Mouse (Mus musculus) heart, adult 2 months (tissue): ENCODE data around the gene Fkbp1b.

Experiments
- CTCF ChIP-seq: fragments of 200-600 bp; IDR thresholded peaks from 2 replicates; pipeline ENCODE4 v1.8.1; 2022; ENCODE audit warnings: antibody characterized with exemption, mild to moderate bottlenecking, moderate library complexity
- EP300 ChIP-seq: fragments of 200-500 bp; IDR thresholded peaks from 2 replicates; pipeline ENCODE4 v1.6.1; 2011; ENCODE audit warnings: low read depth, low read length, control low read depth; ENCODE audit not compliant: insufficient read depth
- POLR2A ChIP-seq: fragments of 200-500 bp; IDR thresholded peaks from 2 replicates; pipeline ENCODE4 v1.6.1; 2011; ENCODE audit warnings: mild to moderate bottlenecking, low read depth, low read length, control low read depth; ENCODE audit not compliant: insufficient read depth

GRCm38 (mm10) chr12:4827256-4827655 lies 14.1 kb downstream of the Fkbp1b start:
- TF ChIP-seq EP300 (no peak), POLR2A (no peak), CTCF (no peak)
